Mouse (Mus musculus) ES-Bruce4 (cell line): Measurements from ENCODE around the gene Arid5b.

ENCODE experiments used
- CTCF ChIP-seq: IDR thresholded peaks from one replicate; pipeline ENCODE4 v1.8.1; 2011; ENCODE audit warnings: low read depth, low read length
- EP300 ChIP-seq: IDR thresholded peaks from 2 replicates; pipeline ENCODE4 v1.6.1; 2011; ENCODE audit warnings: low read depth, low read length; ENCODE audit not compliant: insufficient read depth
- POLR2A ChIP-seq: IDR thresholded peaks from one replicate; pipeline ENCODE4 v1.8.1; 2011; ENCODE audit warnings: low read length; ENCODE audit not compliant: insufficient read depth

DNA sequence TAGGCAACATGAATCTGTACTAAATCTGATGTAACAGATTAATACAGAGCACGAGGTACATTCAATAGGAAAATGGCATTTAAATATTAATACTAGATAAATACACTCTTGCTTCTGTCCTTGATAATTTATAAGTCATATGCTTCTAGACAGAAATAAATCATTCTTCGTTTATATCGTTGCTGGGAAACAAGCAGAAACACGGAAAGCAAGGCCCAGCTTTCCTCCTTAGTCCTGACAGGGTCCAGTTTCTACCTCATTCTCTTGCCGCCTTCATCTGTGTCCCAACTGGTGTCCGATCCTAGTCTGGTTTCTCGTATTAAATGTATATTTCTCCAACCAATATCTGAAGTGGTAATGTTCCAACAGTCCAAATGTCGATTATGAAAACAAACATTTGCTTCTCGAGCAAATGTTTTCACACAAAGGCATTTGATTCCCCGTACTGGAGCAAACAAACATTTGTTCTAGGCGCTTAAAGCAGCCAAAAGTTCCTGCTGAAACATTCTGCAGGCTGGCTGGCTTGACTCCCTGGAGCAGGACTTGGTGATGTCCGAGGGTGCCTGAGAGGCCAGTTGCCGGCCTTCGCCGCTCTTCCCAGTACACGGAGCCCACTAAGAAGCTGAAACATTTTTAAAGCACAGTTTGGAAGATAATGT is 217.8 kb downstream of the Arid5b start:
- no peak for TF ChIP-seq CTCF
- no peak for TF ChIP-seq POLR2A
- no peak for TF ChIP-seq EP300
